Mouse (Mus musculus) thymus, adult 2 months (tissue): ENCODE measurements around the gene Hoxb8. TPM values are rescaled to one million over a fixed set of nuclear protein-coding genes. Genes with fewer than 3 reads are reported as not detected.
A peak's percentile ranks its signal among the peaks of the same experiment; 100 is the strongest.

Experiments
- DNase-seq: peaks from one replicate; pipeline ENCODE4 v3.0.0; 2021
- H3K27ac ChIP-seq: fragments of 200-500 bp; 2 replicates; pipeline ENCODE4 v1.5.1; 2012; ENCODE audit warnings: low read length, control low read depth; ENCODE audit not compliant: control insufficient read depth, insufficient read depth
- H3K27me3 ChIP-seq: fragments of 200-500 bp; 2 replicates; pipeline ENCODE4 v1.6.1; 2012; ENCODE audit warnings: mild to moderate bottlenecking, low read length, moderate library complexity, mixed read lengths; ENCODE audit not compliant: control insufficient read depth, insufficient read depth
- H3K36me3 ChIP-seq: fragments of 200-500 bp; 2 replicates; pipeline ENCODE4 v1.6.1; 2012; ENCODE audit warnings: mild to moderate bottlenecking, low read length, moderate library complexity; ENCODE audit not compliant: control insufficient read depth, insufficient read depth
- H3K4me1 ChIP-seq: fragments of 200-500 bp; replicated peaks from 2 replicates; pipeline ENCODE4 v1.6.1; 2012; ENCODE audit warnings: low read length; ENCODE audit not compliant: control insufficient read depth, insufficient read depth
- H3K4me3 ChIP-seq: fragments of 200-500 bp; 2 replicates; pipeline ENCODE4 v1.5.1; 2012; ENCODE audit warnings: mild to moderate bottlenecking, low read length, control low read depth, moderate library complexity; ENCODE audit not compliant: control insufficient read depth, insufficient read depth
- CTCF ChIP-seq: fragments of 200-500 bp; IDR thresholded peaks from 2 replicates; pipeline ENCODE4 v1.5.1; 2012; ENCODE audit warnings: mild to moderate bottlenecking, control low read depth, low read length, moderate library complexity, borderline replicate concordance; ENCODE audit not compliant: control insufficient read depth, poor library complexity, insufficient read depth; ENCODE audit errors: extremely low read depth
- POLR2A ChIP-seq: fragments of 200-500 bp; IDR thresholded peaks from 2 replicates; pipeline ENCODE4 v1.6.1; 2012; ENCODE audit warnings: mild to moderate bottlenecking, low read length, control low read depth, moderate library complexity; ENCODE audit not compliant: control insufficient read depth, poor library complexity, insufficient read depth; ENCODE audit errors: extremely low read depth
- WGBS: fragments of 180-500 bp; shearing (Covaris S2); methylation state at CpG from one replicate; pipeline ENCODE4 v1.1.7; 2018; 5-methylcytosine and 5-hydroxymethylcytosine counted together
- polyA plus RNA-seq: library from polyadenylated mRNA; depleted of rRNA; stranded (reverse); fragments of >200 nt; gene quantifications from 2 replicates; pipeline ENCODE4 v1.2.3, GENCODE M21; 2012

Gene Hoxb8
- polyA plus RNA-seq, 1 experiment = 0.20 TPM

DNA sequence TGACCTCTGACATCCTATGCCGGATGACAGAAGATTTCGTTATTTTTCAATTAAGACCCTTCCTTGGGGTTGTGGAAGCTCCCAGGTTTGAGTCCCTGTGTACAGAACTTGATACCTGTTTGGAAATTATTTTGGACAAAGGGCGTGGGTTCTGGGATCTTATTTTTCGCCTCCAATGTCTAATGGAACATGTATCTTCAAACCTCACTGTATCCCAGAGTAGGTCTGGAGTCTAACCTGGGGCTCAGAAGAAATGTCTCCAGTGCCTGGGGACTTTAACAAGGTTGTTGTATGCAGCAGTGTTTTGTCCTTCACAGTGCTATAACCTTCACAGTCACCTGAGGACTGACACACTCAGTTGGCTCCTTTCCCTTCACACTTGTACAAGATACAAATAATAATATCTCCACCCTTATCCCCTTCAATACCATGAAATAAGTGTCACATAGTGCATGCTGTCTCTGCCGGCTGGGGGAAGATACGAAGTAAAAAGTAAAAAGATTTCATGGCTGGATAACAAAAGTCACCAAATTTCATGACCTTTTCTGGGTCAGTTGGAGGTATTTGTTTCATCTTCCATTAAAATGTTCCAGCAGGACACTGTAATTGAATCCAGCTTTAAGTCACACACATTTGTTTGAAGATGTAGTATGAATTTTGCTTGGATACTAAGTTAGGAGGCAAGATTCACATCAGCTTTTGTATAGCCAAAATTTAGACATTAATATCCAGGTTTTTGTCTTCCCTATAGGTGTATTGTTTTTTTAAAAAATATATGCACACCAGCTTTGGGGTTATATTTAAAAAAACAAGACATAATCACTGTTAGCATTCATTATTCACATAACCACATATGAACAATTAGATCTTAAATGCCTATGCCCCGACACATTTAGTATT is 14.4 kb upstream of the Hoxb8 start:
- Histone ChIP-seq H3K4me3 (no peak overlapping the region), H3K27ac (no peak overlapping the region), H3K27me3 (peaks cover 48% of the 10 kb centered on the region), H3K36me3 (no peaks in the 10 kb centered on the region), H3K4me1 (no peaks in the 10 kb centered on the region; the same call in 1 of the 2 replicates)
- WGBS = 85% methylated on average over 7 of the region's 7 CpGs
- DNase-seq = no peak
- no peak for TF ChIP-seq CTCF
- TF ChIP-seq POLR2A = no peak

DNA sequence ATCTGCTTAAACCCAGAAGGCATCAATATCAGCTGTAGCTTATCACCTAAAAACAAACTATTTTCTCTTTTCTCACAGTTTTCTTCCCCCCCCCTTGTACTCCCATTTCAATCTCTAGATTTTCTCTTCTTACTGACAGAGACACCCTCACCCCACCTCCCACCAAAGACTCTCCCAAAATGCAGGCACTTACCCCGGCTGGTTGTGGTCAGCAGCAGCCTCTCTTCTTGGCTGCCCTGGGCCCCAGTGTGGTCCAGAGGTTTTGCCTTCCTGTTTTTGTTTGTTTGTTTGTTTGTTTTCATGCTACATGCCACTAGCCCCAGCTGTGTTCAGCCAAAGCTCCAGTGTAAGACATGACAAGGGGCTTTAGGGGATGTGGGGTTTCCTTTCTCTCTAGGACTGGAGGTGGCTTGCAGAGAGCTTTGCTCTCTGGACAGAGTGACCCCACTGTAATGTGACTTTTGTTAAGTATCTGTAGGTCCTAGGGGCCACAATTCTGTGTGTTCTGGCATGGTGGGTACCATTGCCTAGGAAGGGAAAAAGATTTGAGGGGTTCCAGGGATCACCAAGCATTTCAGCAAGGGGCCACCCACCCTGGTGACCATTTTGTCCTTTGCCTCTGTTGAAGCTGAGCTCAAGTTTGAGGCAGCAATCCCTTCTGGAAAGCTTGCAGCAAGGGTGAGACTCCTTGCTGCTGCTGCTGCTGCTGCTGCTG is 13.5 kb upstream of the Hoxb8 start:
- DNase-seq = no peak
- Histone ChIP-seq H3K27me3 (peaks cover 54% of the 10 kb centered on the region), H3K4me3 (no peak overlapping the region), H3K36me3 (no peaks in the 10 kb centered on the region), H3K27ac (no peak overlapping the region), H3K4me1 (no peaks in the 10 kb centered on the region; the same call in 1 of the 2 replicates)
- TF ChIP-seq POLR2A = no peak
- no peak for TF ChIP-seq CTCF
- WGBS = 56% methylated on average over 1 of the region's 1 CpGs

DNA sequence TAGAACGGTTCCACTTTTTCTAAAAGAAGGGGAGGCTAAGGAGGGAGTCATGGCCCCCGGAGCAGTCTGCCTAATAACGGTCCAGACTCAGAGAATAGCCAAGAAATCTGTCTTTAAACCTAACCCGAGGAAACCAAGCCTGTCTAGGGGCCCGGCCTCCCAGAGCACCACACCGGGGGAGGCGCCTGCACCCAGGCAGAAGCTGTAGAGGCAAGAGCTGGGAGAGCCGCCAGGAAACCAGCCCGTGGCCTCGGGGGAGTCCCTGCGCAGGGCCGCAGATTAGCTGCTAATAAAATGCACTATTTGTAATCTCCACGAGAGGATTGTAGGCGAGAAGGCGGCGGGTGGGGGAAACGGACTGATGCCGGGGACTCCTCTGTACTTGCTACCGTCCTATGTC is 11.8 kb upstream of the Hoxb8 start:
- TF ChIP-seq CTCF (no peak), POLR2A (no peak)
- no peak for DNase-seq
- Histone ChIP-seq H3K27me3 (peaks cover 47% of the 10 kb centered on the region), H3K4me1 (no peaks in the 10 kb centered on the region; the same call in 1 of the 2 replicates), H3K36me3 (no peaks in the 10 kb centered on the region), H3K4me3 (no peak overlapping the region), H3K27ac (no peak overlapping the region)
- WGBS = 5% methylated on average over 19 of the region's 19 CpGs

DNA sequence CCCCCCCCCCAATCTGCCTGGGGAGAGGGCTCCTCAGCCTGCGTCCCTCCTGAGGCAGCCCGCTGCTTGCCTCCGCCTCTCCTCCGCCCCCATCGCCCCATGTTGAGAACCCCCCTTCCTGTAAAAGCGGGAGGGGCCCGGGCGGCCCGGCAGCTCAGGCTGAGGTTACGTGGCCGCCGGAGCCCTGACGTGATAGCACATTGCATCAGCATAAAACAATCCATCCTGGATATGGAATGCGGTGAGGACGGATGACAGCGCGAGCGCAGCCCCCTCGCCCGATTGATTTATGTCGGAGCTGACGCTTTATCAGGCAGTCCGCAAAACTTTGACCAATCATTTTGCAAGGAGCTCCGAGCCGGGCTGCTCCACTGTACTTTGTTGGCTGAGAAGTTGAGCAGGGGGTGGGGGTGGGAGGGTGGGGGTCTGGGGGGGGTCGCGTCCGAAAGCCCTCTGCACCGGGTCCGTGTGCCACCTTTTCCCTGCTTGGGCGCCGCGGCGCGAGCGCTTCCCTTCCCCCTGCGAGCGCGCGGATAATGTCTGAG is 10.6 kb upstream of the Hoxb8 start, which contains the start of gene Hoxb9:
Gene Hoxb9 (plus strand): TSS at position 462 of the 545 bp plus-strand sequence.
- Histone ChIP-seq H3K4me1 (no peaks in the 10 kb centered on the region; the same call in 1 of the 2 replicates), H3K27ac (no peak within 1 kb of the TSS), H3K36me3 (no peaks in the 10 kb centered on the region), H3K27me3 (peaks cover 46% of the 10 kb centered on the region), H3K4me3 (no peak within 1 kb of the TSS)
- 3% methylated on average over 40 of the region's 40 CpGs for WGBS
- no peak for DNase-seq
- TF ChIP-seq CTCF = no peak

DNA sequence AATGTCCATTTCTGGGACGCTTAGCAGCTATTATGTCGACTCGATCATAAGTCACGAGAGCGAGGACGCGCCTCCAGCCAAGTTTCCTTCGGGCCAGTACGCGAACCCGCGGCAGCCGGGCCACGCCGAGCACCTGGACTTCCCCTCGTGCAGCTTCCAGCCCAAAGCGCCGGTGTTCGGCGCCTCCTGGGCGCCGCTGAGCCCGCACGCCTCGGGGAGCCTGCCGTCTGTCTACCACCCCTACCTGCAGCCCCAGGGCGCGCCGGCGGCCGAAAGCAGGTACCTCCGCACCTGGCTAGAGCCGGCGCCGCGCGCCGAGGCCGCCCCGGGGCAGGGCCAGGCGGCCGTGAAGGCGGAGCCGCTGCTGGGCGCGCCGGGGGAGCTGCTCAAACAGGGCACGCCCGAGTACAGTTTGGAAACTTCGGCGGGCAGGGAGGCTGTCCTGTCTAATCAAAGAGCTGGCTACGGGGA is 10.1 kb upstream of the Hoxb8 start:
- H3K27me3 ChIP-seq = peaks cover 47% of the 10 kb centered on the region
- no peak overlapping the region for H3K4me3 ChIP-seq
- 1% methylated on average over 52 of the region's 52 CpGs for WGBS
- TF ChIP-seq POLR2A (no peak), CTCF (0 out of 2 replicates have a peak, but pooled peaks have one; percentile 20)
- no peaks in the 10 kb centered on the region for H3K36me3 ChIP-seq
- H3K27ac ChIP-seq = no peak overlapping the region
- no peaks in the 10 kb centered on the region; the same call in 1 of the 2 replicates for H3K4me1 ChIP-seq
- no peak for DNase-seq
